Comparison of ENCODE assay signal across 8 mouse cellular contexts in genomic region chr5:92602691-92603690, GRCm38 (mm10). TPM values are rescaled to one million over a fixed set of nuclear protein-coding genes. Genes with fewer than 3 reads are reported as not detected.
DNase-seq lines count a peak whose midpoint lies in the region; ATAC-seq and TF ChIP-seq lines count a peak whose summit lies in the region.

Gene Stbd1 (plus strand): TSS chr5:92603041.

- in situ Hi-C loops in Patski (cut with MboI; ENCODE audit: low pct_unique_long_range_greater_than_20kb): no loop called here

- peak; percentile 63 for ATAC-seq in Patski
- ATAC-seq in embryonic facial prominence, embryonic 13.5 days (ENCODE audit: insufficient number of reproducible peaks, insufficient read depth, low FRiP score, low TSS enrichment, low read depth): peak; percentile 85
- peak; percentile 89 for ATAC-seq in heart, embryonic 14.5 days (ENCODE audit: insufficient number of reproducible peaks, insufficient read depth, low FRiP score, low read depth)

- H3K9me3 ChIP-seq in embryonic facial prominence, embryonic 13.5 days: no peaks in the 10 kb centered on the region
- no peaks in the 10 kb centered on the region for H3K9me3 ChIP-seq in heart, embryonic 14.5 days (ENCODE audit: control insufficient read depth, low read length)

- H3K4me3 ChIP-seq in embryonic facial prominence, embryonic 13.5 days: peak within 1 kb of the TSS; percentile 68
- peak within 1 kb of the TSS; percentile 84 to 87 for H3K4me3 ChIP-seq in heart, embryonic 14.5 days (ENCODE audit: control insufficient read depth in 1 of 2, insufficient read depth in 1 of 2, low read depth in 1 of 2, low read length in 2 of 2)

- POLR2A ChIA-PET in Patski (lab: Charles Lee): interaction anchor here (0.5 to 1.2 kb wide), 3 partner anchors 15 to 631 kb away, joined by 3 to 4 read pairs (median 3); no protein-coding TSS in a partner anchor

- no peak within 1 kb of the TSS for H3K27ac ChIP-seq in embryonic facial prominence, embryonic 13.5 days
- H3K27ac ChIP-seq in heart, embryonic 14.5 days (replicated peaks in 1 of 2; ENCODE audit: control insufficient read depth in 1 of 2, insufficient read depth in 1 of 2, low read depth in 2 of 2, low read length in 2 of 2): peak within 1 kb of the TSS; percentile 61 to 86

- peak within 1 kb of the TSS; percentile 77 for H3K9ac ChIP-seq in embryonic facial prominence, embryonic 13.5 days
- peak within 1 kb of the TSS; percentile 96 for H3K9ac ChIP-seq in heart, embryonic 14.5 days (ENCODE audit: low read length)

- TF ChIP-seq CTCF in Patski (IDR thresholded peaks at IDR 0.05): no peak

- WGBS in embryonic facial prominence, embryonic 13.5 days: under 1% methylated on average over 68 of the region's 69 CpGs
- under 1% methylated on average over 60 of the region's 69 CpGs for WGBS in heart, embryonic 14.5 days

- DNase-seq in 3134 (ENCODE audit: extremely low read depth, insufficient read length, low spot score) (peak; percentile 83), Patski (ENCODE audit: low read depth, low spot score) (no peak)
- DNase-seq in kidney, postnatal 10 days: peak; percentile 87
- DNase-seq in lung, postnatal 14 days: peak; percentile 80
- DNase-seq in ovary, postnatal 36 days (ENCODE audit: low spot score): peak; percentile 75
- DNase-seq in thymus, postnatal 4 days: peak; percentile 53

- H3K27me3 ChIP-seq in Patski: no peaks in the 10 kb centered on the region
- peaks cover 6% of the 10 kb centered on the region for H3K27me3 ChIP-seq in embryonic facial prominence, embryonic 13.5 days
- no peaks in the 10 kb centered on the region; the same call in 1 of the 2 replicates for H3K27me3 ChIP-seq in heart, embryonic 14.5 days (ENCODE audit: control insufficient read depth, insufficient read depth, low read length)

- H3K4me1 ChIP-seq in embryonic facial prominence, embryonic 13.5 days: no peaks in the 10 kb centered on the region
- peaks cover 10 to 14% of the 10 kb centered on the region in 2 experiments for H3K4me1 ChIP-seq in heart, embryonic 14.5 days (ENCODE audit: control insufficient read depth in 2 of 2, insufficient read depth in 2 of 2, low read length in 2 of 2)

- H3K36me3 ChIP-seq in embryonic facial prominence, embryonic 13.5 days: peaks cover 4% of the 10 kb centered on the region; the same call in 1 of the 2 replicates
- peaks cover 22% of the 10 kb centered on the region for H3K36me3 ChIP-seq in heart, embryonic 14.5 days (ENCODE audit: control insufficient read depth, insufficient read depth, low read length)

- H3K4me2 ChIP-seq in embryonic facial prominence, embryonic 13.5 days: peak within 1 kb of the TSS; percentile 90
- peak within 1 kb of the TSS; percentile 85 for H3K4me2 ChIP-seq in heart, embryonic 14.5 days (ENCODE audit: low read length)

- CTCF ChIA-PET in Patski (lab: Charles Lee): interaction anchor here (1.2 kb wide), 2 partner anchors 10 to 141 kb away, joined by 3 to 4 read pairs; no protein-coding TSS in a partner anchor

RNA-seq across cellular contexts. Expression of gene Stbd1, which starts in this region (rescaled TPM):
- 9.9 TPM for polyA plus RNA-seq in Patski (2021)
- 12.2 and 13.4 TPM in 2 replicates for polyA plus RNA-seq in embryonic facial prominence, embryonic 13.5 days (2015; fragmentation: Nextera tagmentation; extraction: Ambion mirVana)
- polyA plus RNA-seq in heart, embryonic 14.5 days (2014; fragmentation: Nextera tagmentation; extraction: Ambion mirVana): 87.2 and 94.8 TPM in 2 replicates
